Mouse (Mus musculus): ENCODE data around the gene Csnk1e. TPM values are rescaled to one million over a fixed set of nuclear protein-coding genes. Genes with fewer than 3 reads are reported as not detected.

Gene Csnk1e
- 9.5 and 9.8 TPM in 2 replicates for polyA plus RNA-seq (2012; rRNA removed)
- polyA plus RNA-seq (2014; fragmentation: Nextera tagmentation; extraction: Ambion mirVana), result 3.7 and 5.5 TPM in 2 replicates

DNA sequence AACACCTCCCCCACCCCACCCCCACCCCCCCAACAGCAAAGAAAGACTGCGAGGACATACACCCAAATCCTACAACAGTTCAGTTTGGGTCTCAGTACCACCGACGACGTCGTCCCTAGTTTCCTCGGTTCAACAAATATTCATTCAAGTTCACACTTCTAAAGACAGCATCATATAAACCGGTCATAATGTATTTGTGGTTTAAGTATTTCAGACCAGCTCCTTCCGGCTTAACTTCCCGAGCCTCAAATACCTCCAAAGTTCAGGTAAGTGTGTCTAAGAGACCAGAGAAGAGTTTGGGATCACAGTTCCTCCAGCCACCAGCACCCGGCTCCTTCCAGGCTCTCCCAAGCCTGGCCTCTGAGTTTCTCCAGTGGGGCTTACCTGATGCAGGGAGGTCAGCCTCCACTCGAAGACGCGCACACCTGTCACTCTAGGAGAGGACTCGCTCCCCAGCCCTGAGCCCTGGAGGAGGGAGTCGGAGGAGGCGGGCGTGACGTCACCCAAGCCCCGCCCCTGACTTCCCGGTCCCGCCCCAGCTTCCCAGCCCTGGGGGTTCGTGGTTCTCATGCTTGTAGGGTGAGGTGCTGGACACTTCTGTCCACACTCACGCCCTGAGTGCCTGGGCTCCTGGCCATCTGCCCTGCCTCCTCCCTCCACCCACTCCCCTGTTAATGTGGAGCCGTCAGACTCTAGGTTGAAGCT lies at the start of gene Csnk1e:
Gene Csnk1e (minus strand): TSS at position 461 of the 705 bp plus-strand sequence.
- no peak within 1 kb of the TSS for H3K9ac ChIP-seq (replicated peaks)
- TF ChIP-seq CTCF (IDR thresholded peaks at IDR 0.05; ENCODE audit: low read depth) (no peak), EP300 (IDR thresholded peaks at IDR 0.05; ENCODE audit: low read depth) (no peak)
- WGBS (ENCODE audit: insufficient replicate concordance), result 3% methylated on average over 24 of the region's 24 CpGs
- ATAC-seq (ENCODE audit: insufficient read depth), result no peak
- H3K4me3 ChIP-seq (ENCODE audit: insufficient read depth in 1 of 2, low read depth in 2 of 2, low read length in 2 of 2), result peak within 1 kb of the TSS; percentile 20 to 40; a peak in 3 of 4 replicates
- no peak for DNase-seq (ENCODE audit: low read depth in 3 of 3, low spot score in 3 of 3)
- H3K36me3 ChIP-seq (replicated peaks; ENCODE audit: control insufficient read depth, insufficient read depth, low read depth), result no peaks in the 10 kb centered on the region
- peaks cover 0 to 6% of the 10 kb centered on the region in 2 experiments; a peak in 3 of 4 replicates for H3K4me1 ChIP-seq (replicated peaks; ENCODE audit: control insufficient read depth in 2 of 2, insufficient read depth in 2 of 2, low read length in 1 of 2)
- no peaks in the 10 kb centered on the region for H3K27me3 ChIP-seq (ENCODE audit: control insufficient read depth, insufficient read depth, low read length)
- H3K9me3 ChIP-seq (ENCODE audit: control insufficient read depth, low read length), result no peaks in the 10 kb centered on the region
- H3K27ac ChIP-seq, result no peak within 1 kb of the TSS
- peak within 1 kb of the TSS; percentile 60 for H3K4me2 ChIP-seq (ENCODE audit: low read depth)

DNA sequence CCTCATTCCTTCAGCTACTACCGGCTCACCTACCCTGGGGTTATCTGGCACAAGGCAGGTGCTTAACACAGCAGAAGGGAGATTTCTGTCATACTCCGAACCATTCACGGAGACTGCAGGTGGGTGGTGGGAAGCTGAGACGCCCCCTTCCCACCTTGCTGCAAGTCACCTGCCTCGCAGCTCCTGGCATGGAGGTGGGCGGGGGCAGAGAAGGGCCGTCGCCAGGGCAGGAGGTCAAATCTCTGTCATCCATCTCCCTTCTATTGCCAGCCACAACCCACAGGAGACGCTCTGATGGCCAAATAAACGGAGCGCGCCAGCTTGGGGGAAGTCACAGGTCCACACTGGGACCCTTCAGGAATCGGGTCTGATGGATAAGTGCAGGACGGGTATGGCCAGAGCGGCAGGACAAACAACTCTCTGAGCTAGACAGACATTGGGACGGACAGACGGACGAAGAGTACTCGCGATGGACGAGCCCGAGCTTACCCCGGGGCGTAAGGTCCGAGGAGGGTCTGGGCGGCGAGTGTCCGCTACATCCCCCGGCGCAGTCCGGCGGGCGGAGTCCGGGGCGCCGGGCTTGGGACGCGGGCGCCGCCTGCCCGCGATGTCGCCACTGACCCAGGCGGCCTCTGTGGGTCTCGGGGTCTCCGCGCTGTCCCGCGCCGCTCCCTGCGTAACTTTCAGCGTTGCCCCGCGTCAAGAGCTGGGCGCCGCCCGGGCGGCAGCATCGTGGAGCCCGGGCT lies 49.5 kb upstream of the Csnk1e start, which contains the start of gene Kcnj4:
Gene Kcnj4 (minus strand): TSS at position 535 of the 746 bp plus-strand sequence.
- Histone ChIP-seq H3K27ac (no peak within 1 kb of the TSS), H3K4me2 (ENCODE audit: low read depth) (peak within 1 kb of the TSS; percentile 60), H3K9ac (replicated peaks) (no peak within 1 kb of the TSS), H3K9me3 (ENCODE audit: control insufficient read depth, low read length) (no peaks in the 10 kb centered on the region), H3K36me3 (replicated peaks; ENCODE audit: control insufficient read depth, insufficient read depth, low read depth) (no peaks in the 10 kb centered on the region), H3K4me3 (ENCODE audit: insufficient read depth in 1 of 2, low read depth in 2 of 2, low read length in 2 of 2) (peak within 1 kb of the TSS in 1 of 2 experiments; percentile 49; a peak in 2 of 4 replicates), H3K27me3 (ENCODE audit: control insufficient read depth, insufficient read depth, low read length) (peaks cover 62% of the 10 kb centered on the region), H3K4me1 (replicated peaks; ENCODE audit: control insufficient read depth in 2 of 2, insufficient read depth in 2 of 2, low read length in 1 of 2) (no peaks in the 10 kb centered on the region)
- TF ChIP-seq CTCF (IDR thresholded peaks at IDR 0.05; ENCODE audit: low read depth) (no peak), EP300 (IDR thresholded peaks at IDR 0.05; ENCODE audit: low read depth) (no peak)
- no peak for ATAC-seq (ENCODE audit: insufficient read depth)
- no peak for DNase-seq (ENCODE audit: low read depth in 3 of 3, low spot score in 3 of 3)
- 1% methylated on average over 52 of the region's 60 CpGs for WGBS (ENCODE audit: insufficient replicate concordance)

DNA sequence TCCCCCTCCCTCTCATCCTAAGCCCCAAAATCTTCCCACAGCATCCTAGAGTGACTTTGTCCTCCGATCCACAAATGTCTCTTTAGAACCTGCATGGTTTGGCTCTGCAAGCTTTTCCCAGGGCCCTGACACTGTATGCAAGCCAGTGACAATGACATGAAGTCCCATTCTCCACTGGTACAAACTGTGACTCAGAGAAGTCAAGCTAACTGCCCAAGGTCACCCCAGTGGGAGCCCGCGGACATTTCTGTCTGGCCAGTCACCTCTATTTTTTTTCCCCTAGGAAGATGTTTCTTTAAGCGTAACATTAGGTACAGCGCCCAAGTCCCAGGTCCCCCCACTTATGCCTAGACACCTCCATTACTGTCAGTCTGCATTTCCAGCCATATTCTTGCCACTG lies 48.1 kb upstream of the Csnk1e start:
- Histone ChIP-seq H3K4me1 (replicated peaks; ENCODE audit: control insufficient read depth in 2 of 2, insufficient read depth in 2 of 2, low read length in 1 of 2) (no peaks in the 10 kb centered on the region), H3K4me2 (ENCODE audit: low read depth) (no peak overlapping the region), H3K27ac (no peak overlapping the region), H3K9me3 (ENCODE audit: control insufficient read depth, low read length) (no peaks in the 10 kb centered on the region), H3K4me3 (ENCODE audit: insufficient read depth in 1 of 2, low read depth in 2 of 2, low read length in 2 of 2) (no peak overlapping the region), H3K36me3 (replicated peaks; ENCODE audit: control insufficient read depth, insufficient read depth, low read depth) (no peaks in the 10 kb centered on the region), H3K9ac (replicated peaks) (no peak overlapping the region), H3K27me3 (ENCODE audit: control insufficient read depth, insufficient read depth, low read length) (peaks cover 60% of the 10 kb centered on the region)
- ATAC-seq (ENCODE audit: insufficient read depth), result no peak
- no peak for TF ChIP-seq EP300 (IDR thresholded peaks at IDR 0.05; ENCODE audit: low read depth)
- TF ChIP-seq CTCF (IDR thresholded peaks at IDR 0.05; ENCODE audit: low read depth), result no peak
- 54% methylated on average over 5 of the region's 5 CpGs for WGBS (ENCODE audit: insufficient replicate concordance)
- no peak for DNase-seq (ENCODE audit: low read depth in 3 of 3, low spot score in 3 of 3)

DNA sequence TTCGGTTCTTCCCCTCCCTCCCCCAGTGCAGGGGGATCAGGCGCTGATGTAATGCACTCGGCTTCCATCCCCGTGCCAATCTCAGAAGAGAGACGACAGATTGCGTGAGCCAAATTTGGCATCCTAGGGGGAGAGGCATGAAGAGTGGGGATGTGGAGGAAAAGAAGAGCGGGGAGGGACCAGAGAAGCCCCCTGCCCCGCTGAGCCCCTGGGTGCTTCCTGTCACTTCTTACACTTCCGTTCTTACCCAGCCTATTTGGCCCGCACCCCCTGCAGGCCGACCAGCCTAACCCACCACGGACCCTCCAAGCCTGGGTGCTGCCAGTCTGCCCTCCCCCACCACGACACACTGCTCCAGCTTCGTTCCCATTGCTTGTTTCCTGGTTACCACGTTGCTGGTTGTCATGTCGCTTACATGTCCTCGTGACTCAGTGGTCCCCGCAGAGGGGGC lies 47.5 kb upstream of the Csnk1e start:
- no peak overlapping the region for H3K9ac ChIP-seq (replicated peaks)
- H3K4me2 ChIP-seq (ENCODE audit: low read depth), result no peak overlapping the region
- H3K4me1 ChIP-seq (replicated peaks; ENCODE audit: control insufficient read depth in 2 of 2, insufficient read depth in 2 of 2, low read length in 1 of 2), result no peaks in the 10 kb centered on the region
- 15% methylated on average over 18 of the region's 18 CpGs for WGBS (ENCODE audit: insufficient replicate concordance)
- H3K9me3 ChIP-seq (ENCODE audit: control insufficient read depth, low read length), result no peaks in the 10 kb centered on the region
- ATAC-seq (ENCODE audit: insufficient read depth) (no peak), DNase-seq (ENCODE audit: low read depth in 3 of 3, low spot score in 3 of 3) (no peak)
- no peak overlapping the region for H3K27ac ChIP-seq
- peaks cover 57% of the 10 kb centered on the region for H3K27me3 ChIP-seq (ENCODE audit: control insufficient read depth, insufficient read depth, low read length)
- TF ChIP-seq CTCF (IDR thresholded peaks at IDR 0.05; ENCODE audit: low read depth), result no peak
- TF ChIP-seq EP300 (IDR thresholded peaks at IDR 0.05; ENCODE audit: low read depth), result no peak
- no peak overlapping the region for H3K4me3 ChIP-seq (ENCODE audit: insufficient read depth in 1 of 2, low read depth in 2 of 2, low read length in 2 of 2)
- H3K36me3 ChIP-seq (replicated peaks; ENCODE audit: control insufficient read depth, insufficient read depth, low read depth), result no peaks in the 10 kb centered on the region

DNA sequence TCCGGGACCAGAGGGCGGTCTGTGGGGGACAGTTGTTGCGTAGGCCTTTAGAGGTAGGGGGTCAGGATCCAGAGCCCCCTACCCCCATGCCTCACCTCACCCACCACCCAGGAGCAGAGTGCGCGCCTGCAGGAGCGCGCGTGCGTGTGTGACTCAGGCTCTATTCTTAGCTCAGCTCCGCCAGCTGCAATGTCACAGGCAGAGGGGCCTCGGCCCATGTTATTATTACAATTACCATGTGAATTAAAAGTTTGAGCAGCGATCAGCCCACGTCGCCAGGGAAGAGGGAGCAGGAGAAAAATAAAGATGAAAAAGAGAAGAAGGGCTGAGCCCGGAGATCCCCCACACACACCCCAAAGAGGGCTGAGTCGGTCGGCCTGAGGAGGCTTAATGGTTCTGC lies 44.7 kb upstream of the Csnk1e start:
- DNase-seq (ENCODE audit: low read depth in 3 of 3, low spot score in 3 of 3) (no peak), ATAC-seq (ENCODE audit: insufficient read depth) (no peak)
- H3K4me1 ChIP-seq (replicated peaks; ENCODE audit: control insufficient read depth in 2 of 2, insufficient read depth in 2 of 2, low read length in 1 of 2), result no peaks in the 10 kb centered on the region
- H3K27ac ChIP-seq, result no peak overlapping the region
- H3K27me3 ChIP-seq (ENCODE audit: control insufficient read depth, insufficient read depth, low read length), result peaks cover 29% of the 10 kb centered on the region
- no peak overlapping the region for H3K9ac ChIP-seq (replicated peaks)
- H3K4me2 ChIP-seq (ENCODE audit: low read depth), result no peak overlapping the region
- no peak for TF ChIP-seq EP300 (IDR thresholded peaks at IDR 0.05; ENCODE audit: low read depth)
- no peak for TF ChIP-seq CTCF (IDR thresholded peaks at IDR 0.05; ENCODE audit: low read depth)
- WGBS (ENCODE audit: insufficient replicate concordance), result 67% methylated on average over 17 of the region's 17 CpGs
- H3K9me3 ChIP-seq (ENCODE audit: control insufficient read depth, low read length), result no peaks in the 10 kb centered on the region
- no peak overlapping the region for H3K4me3 ChIP-seq (ENCODE audit: insufficient read depth in 1 of 2, low read depth in 2 of 2, low read length in 2 of 2)
- no peaks in the 10 kb centered on the region for H3K36me3 ChIP-seq (replicated peaks; ENCODE audit: control insufficient read depth, insufficient read depth, low read depth)
